Mouse (Mus musculus) CD4-positive helper T cell, adult 2 months (primary cell): Measurements from ENCODE around the gene Phc2.

Experiments used
- DNase-seq: peaks from one replicate; pipeline ENCODE4 v3.0.0-alpha.2; 2012; ENCODE audit warnings: low read depth, missing footprints, low spot score

The Phc2 gene

DNA sequence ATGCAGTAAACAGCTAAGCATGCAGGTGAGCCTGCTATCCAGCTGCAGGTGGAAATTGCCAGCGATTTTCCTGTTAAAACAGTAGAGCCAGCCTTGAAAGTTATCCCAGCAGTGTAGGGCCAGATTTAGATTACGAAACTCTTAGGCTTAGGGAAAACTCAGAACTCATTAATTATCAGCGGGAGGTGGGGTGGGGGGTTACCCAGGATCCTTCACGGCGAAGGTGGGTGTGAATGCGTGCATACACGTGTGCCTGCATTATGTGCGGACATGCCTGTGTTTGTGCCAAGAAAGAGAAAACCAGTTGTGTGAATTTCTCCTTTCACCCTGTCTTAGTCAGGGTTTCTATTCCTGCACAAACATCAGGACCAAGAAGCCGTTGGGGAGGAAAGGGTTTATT is 62.2 kb downstream of the Phc2 start:
- DNase-seq: no peak

DNA sequence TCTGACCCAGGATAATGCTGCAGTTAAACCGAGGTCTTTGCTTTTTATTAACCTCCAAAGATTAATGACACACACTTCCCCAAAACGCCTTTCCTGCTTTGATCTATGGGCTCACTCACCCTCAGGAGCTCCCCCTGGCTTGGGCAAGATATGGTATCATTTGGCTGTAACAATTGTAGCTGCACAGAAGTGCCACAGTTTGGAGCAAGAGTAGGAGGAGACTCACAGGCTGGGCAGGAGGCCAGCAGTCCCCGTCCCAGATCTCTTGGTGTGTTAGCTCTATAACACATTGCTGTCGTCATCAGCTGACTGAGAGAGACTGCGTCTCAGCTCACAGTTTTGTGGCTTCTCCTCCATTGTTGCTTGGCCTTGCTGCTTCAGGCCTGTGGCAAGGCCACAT is 65.6 kb downstream of the Phc2 start:
- no peak for DNase-seq

DNA sequence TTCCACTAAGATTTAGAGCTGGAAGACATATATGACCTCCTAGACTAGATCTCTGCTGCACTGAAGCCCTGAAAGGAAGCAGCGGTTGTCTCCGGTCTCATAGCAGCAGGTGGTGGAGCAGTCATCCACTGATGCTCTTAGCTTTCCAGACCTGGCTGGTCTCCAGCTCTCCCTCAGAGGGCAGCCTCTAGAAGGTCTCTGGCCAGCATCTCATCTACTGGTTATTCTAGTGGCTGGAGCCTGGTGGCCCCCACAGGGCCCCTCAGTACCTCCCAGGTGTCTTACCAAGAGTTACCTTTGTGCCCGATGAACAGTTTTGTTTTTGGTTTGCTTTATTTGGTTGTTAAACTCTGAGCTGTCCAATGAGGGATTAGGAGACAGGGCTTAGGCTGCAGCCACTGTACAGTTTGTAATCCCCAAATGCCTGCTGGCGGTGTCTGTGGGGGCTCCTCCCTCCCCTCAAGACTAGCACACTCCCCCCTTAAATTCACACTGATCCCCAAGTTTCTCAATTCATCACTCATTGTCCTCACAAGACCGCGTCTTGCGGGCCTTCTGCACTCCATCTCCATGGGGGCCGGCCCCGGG is 66.7 kb downstream of the Phc2 start:
- no peak for DNase-seq

DNA sequence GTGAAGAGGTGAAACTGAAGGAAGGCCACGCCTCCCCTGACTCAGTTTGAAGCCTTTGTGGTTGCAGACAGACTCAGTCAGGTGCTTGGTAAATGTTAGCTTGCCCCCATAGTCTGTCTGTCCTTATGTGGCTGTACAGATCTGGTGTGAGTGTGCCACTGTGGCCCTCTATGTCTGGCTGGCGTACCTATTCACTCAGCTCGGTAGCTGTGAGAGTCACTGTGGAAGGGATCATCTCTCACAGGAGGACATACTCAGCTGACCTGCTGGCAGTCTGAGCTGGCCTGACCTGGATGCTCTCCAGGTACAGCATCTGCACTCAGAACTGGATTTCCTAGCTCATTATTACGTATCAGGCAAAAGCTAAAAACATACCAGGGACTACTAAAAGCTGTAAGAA is 67.3 kb downstream of the Phc2 start:
- no peak for DNase-seq

DNA sequence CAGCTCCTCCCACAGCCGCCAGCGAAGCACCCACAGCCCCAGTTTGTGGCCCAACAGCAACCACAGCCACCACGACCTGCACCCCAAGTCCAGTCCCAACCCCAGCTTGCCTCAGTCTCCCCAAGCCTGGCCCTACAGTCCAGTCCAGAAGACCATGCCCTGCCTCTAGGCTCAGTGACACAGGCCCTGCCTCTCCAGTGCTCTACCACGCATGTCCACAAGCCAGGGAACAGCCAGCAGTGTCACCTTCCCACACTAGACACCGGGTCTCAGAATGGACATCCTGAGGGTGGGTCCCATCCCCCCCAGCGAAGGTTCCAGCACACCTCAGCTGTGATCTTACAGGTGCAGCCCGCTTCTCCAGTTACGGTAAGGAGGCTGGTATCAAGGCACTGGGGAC is 68.4 kb downstream of the Phc2 start:
- DNase-seq: no peak

DNA sequence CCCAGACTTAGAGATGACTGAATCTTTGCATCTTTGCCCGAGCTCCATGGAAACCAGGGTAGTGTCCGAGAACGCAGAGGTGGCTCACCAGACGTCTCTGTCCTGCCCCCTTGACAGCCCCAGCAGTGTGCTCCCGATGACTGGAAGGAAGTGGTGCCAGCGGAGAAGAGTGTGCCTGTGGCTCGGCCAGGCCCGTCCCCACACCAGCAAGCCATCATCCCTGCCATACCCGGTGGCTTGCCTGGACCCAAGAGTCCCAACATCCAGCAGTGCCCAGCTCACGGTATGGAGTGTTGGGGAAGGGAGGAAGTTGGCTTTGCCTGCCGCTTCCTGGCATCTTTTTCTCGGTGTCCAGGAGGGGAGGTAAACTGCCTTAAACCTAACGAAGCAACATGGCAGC is 68.9 kb downstream of the Phc2 start:
- DNase-seq: no peak

DNA sequence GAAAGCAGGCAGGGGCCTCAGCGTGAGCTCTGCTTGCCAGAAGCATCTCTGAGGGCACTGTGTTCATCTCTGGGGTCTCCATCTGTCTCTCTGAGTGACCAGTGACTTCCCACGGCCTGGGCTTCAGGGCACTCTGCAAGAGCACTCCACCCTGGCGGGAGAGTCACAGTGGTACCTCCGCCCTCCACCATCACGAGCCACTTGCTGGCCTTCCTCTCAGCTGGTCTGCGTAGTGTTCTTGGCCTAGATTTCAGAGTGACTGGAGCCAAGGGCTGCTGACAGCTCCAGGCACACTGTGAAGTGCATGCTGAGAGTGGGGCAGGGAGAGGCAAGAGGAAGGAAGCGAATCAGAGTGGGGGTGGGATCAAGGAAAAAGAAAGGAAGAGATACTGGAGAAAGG is 69.6 kb downstream of the Phc2 start:
- DNase-seq: no peak

DNA sequence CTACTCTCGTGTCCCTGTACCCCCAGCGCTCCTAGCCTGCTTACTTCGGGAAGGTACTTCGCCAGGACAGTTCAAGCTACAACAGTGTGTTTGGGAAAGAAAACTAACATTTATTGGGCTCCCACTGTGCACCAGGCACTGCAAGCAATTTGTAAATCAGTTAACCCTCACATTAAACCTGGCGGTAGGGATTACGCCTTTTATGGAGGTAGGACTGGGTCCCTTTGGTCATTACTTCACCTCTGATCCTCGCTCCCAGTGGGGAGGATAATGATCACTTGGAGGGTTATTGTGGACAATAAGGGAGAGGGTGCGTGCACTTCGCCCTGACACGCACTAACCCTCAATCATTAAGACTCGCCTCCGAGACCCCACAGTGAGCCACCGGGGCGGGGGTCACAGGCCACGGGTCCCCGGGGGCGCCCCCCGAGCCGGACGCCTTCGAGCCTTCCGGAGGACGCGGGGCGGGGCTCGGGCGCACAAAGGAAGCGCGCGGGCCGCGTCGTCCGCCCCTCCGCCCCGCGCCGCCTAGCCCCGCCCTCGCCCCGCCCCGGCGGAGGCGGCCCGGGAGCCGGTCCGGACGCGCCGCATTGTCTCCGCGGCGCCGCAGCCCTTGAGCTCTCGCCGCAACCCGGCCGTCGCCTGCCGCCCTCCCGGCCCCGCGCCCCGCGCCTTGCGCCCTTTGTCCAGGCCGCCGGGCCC is 72.7 kb downstream of the Phc2 start:
- peak; percentile 86 for DNase-seq

DNA sequence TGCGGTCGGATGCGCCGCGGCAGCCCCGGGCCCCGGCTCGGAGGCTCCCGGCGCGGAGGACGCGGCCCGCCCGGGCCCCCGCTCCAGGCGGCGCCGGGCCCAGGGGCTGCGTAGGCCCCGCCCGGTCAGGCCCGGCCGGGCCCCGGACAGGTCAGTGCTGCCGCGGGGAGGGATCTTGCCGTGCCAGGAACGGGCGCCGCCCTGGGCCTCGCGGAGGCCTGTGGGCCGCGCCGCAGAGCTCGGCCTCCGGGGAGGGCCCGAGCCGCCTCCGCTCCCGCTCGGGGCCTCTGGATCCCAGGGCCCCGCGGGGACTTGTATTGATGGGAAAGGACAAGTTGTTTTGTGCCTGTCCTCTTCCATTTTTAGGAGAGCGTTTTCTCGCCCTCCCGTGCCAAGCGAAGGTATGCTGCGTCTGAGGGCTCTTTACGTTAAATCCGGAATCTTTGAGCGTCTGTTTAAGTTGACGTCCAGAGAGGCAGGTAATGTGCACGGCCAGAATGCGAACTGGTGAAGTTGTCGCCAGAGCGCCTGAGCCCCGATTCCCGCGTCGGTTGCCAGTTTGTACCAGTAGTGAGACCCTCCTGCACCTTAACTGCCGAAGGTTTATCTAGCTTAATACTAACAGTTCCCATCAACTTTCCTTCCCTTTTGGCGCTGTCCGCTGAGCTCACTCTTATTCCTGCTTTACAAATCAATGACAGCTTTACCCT is 73.4 kb downstream of the Phc2 start:
- peak; percentile 65 for DNase-seq

DNA sequence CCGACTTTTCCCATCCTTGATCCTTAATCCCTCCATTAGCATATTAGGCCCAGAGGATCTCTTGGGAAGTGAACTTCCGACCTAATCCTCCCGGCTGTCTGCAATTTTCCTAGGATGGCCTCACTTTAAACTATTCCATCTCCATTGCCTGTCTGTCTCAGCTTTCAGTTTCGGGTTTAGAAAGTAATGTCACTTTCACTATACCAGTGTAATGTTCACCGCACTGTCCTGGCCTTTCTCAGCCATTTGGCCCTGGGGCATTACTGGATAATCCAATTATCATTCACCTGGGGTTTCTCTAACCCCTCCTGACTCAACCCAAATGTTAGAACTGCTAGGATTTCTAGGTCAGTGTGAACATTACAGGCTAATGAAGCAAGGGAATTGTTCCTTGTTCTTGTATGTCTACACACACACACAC is 73.9 kb downstream of the Phc2 start:
- DNase-seq: peak; percentile 47

DNA sequence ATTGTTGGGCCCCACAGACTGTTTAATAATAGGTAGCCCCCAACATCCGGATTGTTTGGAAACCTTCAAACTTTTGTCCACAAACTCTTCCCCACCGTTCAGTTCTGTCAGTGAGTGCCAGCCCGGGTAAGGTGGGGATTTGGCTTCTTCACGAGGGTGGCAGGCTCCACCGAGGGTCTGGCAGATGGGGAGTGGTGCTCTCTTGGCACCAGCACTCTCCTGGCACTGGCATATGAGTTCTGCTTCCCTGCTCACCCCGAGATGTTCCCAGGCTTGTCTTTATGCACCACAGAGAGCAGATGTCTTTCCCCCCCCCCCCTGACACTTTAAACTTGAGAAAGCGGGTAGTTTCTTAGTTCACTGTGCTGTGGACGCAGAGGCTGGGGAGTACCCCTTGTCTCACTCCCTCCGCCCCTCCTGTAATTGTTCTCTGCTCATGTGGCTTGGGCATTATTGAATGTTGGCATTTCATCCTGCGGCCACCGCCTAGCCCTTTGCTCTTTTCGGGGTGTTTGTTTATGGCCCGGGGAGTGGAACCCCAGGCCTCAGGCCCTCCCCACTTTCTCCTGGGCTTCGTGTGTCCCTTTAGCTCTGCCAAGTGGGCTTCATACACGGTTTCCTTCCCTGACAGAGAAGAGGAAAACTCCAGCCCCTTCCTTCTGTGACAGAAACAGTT is 74.7 kb downstream of the Phc2 start:
- DNase-seq: no peak

DNA sequence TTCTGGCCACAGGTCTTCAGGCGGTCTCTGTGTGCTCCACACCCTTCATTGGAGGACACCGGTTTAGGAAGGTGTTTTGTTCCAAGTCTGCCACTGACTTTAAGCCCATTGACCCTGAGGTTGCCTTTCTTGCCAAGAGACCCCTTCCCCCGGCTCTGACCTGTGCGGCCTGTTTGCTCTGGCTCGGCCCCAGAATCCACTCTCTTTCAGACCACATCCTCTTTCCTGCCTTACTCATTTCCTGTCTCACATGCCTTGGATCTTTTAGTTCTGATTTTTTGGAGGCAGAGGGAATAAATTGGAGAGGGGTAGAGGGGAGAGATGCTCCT is 75.2 kb downstream of the Phc2 start:
- peak; percentile 49 for DNase-seq

DNA sequence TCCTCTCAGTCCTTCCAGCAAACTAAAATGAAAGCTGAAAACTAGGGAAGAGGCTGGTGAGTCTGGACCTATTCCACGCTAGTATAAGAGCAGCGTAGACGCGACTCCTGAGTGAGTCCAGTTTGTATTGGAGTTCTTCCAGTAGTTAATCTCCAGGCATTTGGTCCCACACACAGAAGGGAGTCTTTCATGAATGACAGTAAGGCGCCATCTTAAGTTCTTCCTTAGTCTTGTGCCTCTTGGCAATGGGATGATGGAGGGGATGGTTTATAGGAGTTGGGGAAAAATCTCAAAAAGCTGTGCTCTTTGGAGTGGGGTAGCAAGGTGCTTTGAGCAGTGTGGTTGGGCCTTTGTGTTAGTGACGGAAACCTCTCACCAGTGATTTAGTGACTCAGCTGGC is 75.8 kb downstream of the Phc2 start:
- no peak for DNase-seq

DNA sequence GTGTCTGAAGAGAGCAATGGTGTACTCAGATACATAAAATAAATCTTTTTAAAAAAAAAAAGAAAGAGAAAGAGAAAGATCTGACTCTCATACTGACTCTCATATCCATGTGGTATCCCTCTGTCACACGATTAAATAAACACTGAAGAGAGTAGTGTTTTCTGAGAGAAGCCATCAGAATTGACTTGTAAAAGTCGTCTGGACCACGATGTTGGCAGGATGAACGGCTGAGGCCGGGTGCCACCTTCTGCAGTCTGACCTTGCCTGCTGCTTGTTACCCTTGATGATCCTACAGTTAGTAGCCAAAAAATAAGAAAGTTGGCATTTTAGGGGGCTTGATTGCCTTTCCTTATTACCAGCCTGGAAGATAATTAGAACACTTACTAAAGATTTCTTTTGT is 78.3 kb downstream of the Phc2 start:
- DNase-seq: no peak

DNA sequence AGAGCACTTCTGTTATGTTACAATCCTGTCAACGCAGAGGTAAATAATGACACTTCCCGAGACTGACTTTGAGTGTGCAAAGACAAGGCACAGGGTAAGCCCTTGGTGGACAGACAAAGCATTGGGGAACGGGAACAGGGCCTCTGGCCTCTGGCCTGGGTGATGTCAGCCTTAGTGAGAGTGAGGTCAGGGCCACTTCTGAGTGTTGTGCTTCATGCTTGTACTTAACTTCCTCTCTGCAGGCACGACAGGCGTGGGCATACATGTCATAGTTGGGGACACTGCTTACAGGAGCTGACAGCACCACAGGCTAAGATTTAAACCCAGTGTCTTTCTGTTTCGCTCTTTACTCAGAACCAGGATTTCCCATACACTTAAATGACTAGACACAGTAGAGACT is 79.0 kb downstream of the Phc2 start:
- peak; percentile 41 for DNase-seq

DNA sequence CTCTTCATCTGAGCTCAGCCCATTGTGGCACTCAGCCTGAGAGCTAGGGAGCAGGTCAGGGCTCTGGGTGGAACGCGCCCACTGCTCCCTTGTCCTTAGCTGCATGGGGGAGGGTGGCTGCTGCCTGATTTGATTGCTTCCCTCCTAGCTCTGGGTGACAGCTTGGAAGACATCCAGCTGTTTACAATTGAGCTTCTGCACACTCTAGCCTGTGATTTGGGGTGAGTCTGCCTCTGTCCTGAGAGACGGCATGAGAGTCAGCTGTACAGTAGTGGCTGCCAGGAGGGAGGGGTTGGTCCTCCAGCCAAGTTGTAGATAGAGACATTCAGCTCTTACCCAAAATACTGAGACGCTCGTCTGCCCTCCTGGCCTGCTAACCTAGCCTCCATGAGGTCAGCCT is 79.7 kb downstream of the Phc2 start:
- no peak for DNase-seq

DNA sequence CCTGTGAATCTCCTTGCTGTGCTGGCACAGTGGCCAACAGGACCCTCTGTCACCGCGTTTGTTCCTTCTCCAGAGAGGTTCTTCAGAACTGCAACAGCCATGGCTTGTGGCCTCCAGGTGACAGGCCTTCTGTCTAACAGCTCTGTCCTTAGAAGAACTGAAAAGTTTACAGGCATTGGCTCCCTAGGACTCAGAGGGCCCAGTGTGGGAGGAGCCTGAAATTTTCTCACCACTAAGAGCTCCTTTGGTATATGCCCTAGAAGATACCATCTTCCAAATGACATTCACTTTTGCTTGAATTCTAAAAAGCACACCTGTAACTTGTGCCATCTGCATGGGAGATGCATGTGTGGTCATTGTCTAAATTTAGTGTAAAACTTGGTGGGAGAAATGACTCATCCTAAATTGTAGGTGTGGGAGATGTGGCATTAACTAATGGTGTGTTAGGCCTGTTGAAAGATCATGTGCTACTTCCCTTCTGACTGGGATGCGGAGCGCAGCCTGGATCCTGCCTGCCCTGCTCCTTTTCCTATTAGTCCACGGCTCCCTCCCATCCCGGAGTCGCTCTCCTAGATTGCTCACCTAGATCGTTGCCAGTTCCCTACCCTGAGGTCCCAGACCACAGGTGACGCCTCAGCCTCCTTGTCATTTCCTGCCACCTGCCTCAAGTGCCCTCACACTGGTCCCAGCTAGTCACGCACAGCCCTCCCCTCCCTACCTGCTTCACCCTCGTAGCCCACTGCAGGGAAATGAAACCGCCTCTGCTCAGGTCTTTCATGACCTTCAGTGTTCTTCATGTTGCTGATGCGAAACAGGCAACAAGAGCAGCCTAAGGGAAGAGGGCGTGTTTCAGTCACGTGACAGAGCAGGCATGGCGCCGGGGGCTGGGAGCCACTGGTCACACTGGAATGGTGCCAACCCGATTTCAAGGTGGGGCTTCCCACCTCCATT is 80.5 kb downstream of the Phc2 start:
- DNase-seq: peak; percentile 87

DNA sequence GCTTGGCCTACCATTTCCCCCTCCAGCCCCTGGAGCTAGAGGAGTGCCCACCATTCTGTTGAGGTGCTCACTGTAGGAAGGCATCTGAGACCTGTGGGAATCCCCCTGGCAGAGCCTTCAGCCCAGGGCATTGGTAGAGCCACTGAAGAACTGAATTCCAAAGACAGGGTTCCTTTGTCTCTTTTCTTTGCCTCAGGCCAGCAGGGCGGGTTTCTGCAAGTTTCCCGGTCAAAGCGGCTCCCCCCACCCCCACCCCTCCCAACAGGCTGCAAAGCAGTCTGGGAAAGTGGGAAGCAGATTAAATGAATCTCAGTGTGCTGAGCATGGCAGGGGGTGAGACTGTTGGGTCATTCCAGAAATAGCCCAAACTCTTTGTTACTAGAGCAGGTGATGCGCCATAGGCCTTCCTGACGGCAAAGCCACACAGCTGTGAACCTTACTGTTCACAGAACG is 82.7 kb downstream of the Phc2 start:
- no peak for DNase-seq

DNA sequence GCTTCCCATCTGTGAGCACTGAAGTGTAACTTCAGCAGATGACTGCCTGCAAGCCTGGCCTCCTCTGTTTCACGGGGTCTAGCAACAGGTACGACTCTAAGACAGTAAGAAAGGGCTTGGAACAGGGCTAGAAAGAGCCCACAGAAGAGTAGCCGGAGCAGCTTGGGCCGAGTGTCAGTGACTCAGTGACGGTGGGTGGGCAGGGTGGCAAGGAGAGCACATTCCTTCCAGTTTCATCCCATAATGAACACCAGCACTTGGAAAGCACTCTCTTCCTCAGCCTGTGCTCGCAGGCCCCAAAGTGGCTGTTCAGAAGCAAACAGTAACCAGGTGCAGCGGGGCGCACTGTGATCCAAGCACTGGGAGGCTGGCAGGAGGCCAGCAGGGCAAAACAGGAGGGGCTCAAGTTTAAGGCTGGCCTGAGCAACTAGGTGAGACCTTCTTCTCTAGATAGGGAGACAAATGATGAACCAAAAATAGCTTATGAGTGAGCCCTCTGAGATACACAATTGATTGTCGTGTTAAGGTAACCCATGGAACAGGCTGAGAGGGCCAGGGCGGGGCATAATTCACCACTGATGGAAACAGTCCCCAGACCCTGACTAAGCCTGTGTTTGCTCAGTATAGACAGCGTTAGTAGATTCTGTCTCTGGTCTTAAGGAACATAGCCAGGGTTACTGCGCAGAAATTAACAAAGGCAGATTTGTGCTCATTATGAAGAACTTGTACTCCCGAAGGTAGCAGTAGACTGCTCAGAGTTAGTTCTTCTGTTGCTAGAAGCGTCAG is 83.5 kb downstream of the Phc2 start:
- no peak for DNase-seq

DNA sequence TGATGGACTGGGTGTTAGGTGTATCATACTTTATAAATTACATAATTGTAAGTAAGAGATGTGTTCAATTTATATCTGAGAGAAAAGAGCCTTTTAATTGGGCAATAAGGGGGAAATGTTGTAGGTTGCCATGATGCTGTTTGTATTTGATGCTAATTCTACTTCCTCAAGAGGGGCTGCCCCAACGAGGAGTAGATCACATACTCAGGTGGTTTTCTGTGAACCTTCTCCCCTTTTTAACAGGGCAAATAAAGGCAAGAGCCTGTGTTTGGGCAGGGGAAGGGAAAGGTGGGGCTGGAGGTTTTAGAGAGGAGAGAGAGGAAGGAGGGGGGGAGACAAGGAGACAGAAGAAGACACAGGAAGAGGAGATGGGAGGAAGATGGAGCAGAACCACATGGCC is 86.4 kb downstream of the Phc2 start:
- DNase-seq: no peak

DNA sequence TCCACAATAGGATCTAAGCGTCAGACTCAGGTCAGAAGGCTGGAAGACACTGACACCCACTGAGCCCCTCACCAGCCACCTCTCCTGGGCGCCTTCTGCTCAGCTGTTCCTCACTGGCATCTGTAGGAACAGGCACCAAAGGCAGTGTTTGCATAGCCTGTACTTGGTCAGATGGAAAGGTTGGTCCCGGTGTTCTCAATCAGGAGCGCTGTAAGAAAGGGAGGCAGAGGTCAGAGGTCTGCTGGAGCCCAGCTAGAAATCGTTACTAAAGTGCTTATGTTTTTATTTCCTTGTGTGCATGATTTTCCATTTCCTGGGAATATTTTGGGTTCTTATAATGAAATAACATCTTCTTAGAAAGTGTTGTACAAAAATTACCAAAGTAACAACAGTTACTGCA is 87.4 kb downstream of the Phc2 start:
- DNase-seq: no peak
